Mouse (Mus musculus) left cerebral cortex, adult 8-10 months (tissue): ENCODE measurements around the gene Tecrl. TPM values are rescaled to one million over a fixed set of nuclear protein-coding genes. Genes with fewer than 3 reads are reported as not detected.

Experiments used
- DNase-seq, 2 experiments: peaks; one replicate each; pipeline ENCODE4 v3.0.0; 2022; ENCODE audit warnings: low spot score in 2 of 2
- total RNA-seq, 4 experiments: library from RNA; stranded (reverse); gene quantifications; 2 replicates each; pipeline ENCODE4 v1.2.4; 2022

The Tecrl gene
- under 1 TPM in 2 of 4 experiments, not detected in 2; 0.16 TPM for total RNA-seq

- DNase-seq, result no peak
Observed at GRCm38 (mm10) chr5:83354846-83355561, at the start of gene Tecrl. Gene Tecrl (minus strand): TSS chr5:83355195.

- DNase-seq, result no peak
Observed at GRCm38 (mm10) chr5:83385021-83385420, 30.0 kb upstream of the Tecrl start.

DNA sequence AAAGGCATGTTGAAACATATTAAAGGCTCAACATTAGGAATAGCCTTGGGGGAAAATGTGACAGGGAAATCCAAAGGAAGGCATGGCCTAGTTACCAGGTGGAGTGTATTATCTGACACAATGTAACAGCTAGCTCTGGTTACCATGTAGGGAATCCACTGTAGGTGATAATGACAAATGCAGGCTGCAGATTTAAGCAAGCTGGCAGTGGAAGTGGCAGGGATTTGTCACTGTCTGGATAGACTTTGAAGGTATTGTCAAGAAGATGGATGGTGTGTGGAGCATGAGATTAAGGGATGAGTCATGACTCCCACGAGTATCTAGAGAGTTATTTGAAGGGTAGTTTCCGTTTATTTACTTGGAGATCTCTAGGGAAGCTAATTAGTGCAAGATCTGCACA, 3.4 kb downstream of the Tecrl start:
- no peak for DNase-seq

DNA sequence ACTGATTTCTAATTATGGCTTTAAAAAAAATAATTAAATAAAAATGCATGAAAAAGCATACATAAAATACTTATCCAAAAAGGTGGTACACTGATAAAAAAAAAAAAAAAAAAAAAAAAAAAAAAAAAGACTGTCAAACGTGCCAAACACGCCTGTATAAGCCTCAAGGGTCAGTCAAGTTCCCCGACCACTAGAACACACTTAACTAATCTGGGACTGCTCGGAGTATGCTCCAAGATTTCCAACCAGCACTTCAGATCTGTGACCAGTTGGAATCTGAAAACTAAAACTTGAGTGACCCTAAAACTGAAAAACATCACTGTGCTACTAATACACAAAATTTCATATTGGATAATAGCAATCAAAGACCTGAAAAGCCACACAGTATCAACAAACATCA, 15.9 kb downstream of the Tecrl start:
- no peak for DNase-seq

DNA sequence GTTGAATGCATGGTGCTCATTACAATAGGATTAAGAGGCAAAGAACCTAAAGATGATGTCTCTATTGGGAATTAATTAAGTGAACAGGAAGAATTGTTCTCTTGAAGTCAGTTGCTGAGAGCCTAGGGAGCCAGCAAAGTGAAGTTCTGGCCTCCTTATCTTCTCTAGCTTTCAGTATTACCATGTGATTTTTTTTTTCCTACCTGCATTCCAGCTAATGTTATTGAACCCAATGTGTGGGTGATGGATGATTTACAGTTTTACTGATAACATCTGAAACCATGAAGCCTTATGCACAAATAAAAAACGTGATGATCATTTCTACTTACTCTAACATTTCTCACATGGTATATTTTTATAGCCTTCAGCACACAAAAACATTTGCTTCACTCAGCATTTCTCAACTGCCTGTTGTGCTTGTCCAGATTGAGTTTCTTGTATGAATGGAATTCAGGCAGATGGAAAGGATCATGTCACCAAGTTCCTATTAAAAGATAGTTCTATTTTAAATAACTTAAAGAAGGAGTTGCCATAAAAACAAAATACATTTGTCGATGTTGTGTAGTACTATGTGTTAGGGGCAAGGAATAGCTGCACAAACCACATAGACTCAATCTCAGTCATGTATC, 87.7 kb downstream of the Tecrl start:
- no peak for DNase-seq

DNA sequence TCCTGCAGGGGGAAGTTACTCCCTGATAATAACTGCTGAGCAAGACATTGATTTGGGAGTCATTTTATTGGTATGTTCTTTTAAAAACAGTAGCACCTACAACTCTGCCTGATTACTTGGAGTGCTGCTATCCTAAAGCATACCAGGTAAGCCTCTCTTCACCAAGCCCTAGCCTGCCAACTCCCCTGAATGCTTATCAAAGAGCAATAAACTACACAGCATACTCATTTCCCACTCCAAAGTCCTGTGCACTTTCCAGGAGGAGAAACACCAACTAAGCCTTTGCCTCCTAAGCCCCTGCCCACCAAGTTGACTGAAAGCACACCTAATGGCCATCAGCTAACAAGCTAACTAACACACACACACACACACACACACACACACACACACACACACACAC, 94.9 kb downstream of the Tecrl start:
- no peak for DNase-seq

- DNase-seq, result no peak
Observed at GRCm38 (mm10) chr5:83254141-83254540, 100.9 kb downstream of the Tecrl start.

DNA sequence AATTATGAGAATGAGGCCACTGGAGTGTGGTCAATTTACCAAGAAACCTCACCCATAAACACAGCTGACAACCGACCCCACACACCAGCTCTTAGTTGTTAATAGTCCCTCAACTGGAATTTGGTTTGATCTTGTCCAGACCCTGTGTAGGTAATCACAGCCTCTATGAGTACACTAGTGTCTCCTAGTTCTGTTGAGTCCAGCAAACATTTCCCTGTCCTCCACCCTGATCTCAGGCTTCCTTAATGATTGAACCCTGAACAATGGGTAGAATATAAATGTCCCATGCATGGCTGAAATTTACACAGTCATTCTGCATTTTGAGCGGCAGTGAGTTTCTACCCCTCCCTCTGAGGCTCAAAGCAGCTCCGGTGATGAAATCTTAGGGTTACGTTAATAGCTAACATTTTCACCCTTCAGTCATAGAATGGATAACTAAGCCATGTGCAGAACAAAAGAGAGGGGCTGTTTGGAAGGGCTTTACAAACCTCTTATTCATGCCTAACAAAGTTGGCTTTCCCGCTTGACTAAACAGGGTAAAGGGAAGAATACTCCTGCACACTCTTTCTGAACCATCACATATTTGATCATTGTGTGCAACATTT, 116.0 kb downstream of the Tecrl start:
- no peak for DNase-seq
